Mouse (Mus musculus): Measurements from ENCODE around the gene Slc37a1. TPM values are rescaled to one million over a fixed set of nuclear protein-coding genes. Genes with fewer than 3 reads are reported as not detected.

Gene Slc37a1
- polyA plus RNA-seq, 1 experiment: 59.7 TPM

DNA sequence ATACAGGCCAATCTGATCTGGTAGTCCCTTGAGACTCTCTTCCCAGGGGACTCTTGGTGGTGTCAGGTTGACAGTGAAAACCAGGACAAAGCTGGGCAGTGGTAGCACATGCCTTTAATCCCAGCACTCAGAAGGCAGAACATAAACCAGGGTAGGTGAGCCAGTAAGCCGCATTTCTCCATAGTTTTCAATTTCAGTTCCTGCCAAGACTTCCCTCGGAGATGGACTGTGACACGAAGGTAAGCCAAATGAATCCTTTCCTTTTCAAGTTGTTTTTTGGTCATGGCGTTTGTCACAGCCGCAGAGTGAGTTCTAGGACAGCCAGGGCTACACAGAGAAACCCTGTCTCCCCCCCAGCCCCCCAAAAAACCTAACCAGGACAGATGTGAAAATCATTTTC lies 105.4 kb downstream of the Slc37a1 start:
- TF ChIP-seq POLR2A (IDR thresholded peaks at IDR 0.05; ENCODE audit: control insufficient read depth, extremely low read depth, insufficient read depth, low read length, poor library complexity) (no peak), CTCF (IDR thresholded peaks at IDR 0.05; ENCODE audit: borderline replicate concordance, control insufficient read depth, extremely low read depth, insufficient read depth, low read length, poor library complexity) (no peak)
- Histone ChIP-seq H3K27me3 (ENCODE audit: control insufficient read depth, insufficient read depth, low read length) (no peaks in the 10 kb centered on the region), H3K36me3 (ENCODE audit: control insufficient read depth, insufficient read depth, low read length) (no peaks in the 10 kb centered on the region), H3K4me1 (replicated peaks; ENCODE audit: control insufficient read depth, insufficient read depth, low read length) (peaks cover under 1% of the 10 kb centered on the region; the same call in 1 of the 2 replicates), H3K27ac (ENCODE audit: control insufficient read depth, insufficient read depth, low read length) (no peak overlapping the region), H3K4me3 (ENCODE audit: control insufficient read depth, insufficient read depth, low read length) (no peak overlapping the region)
- 84% methylated on average over 5 of the region's 5 CpGs for WGBS
- no peak for DNase-seq

DNA sequence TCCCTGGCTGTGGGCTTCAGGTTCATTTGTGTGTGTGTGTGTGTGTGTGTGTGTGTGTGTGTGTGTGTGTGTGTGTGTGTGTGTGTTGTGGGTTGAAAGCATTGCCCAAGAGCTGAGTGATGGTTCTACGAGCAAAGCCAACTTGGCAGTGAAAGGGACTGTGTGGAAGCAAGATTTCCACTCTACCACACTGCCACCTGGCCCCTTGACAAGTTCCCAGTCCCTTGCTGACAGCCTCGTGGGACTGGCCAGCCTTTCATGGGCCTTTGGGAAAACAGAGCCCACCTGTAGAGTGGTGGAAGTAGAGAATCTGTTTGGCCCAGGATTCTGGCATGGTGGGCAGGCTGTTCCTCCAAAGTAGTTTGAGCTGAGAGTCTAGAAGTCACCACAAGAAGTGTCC lies 107.2 kb downstream of the Slc37a1 start:
- Histone ChIP-seq H3K4me3 (ENCODE audit: control insufficient read depth, insufficient read depth, low read length) (no peak overlapping the region), H3K27me3 (ENCODE audit: control insufficient read depth, insufficient read depth, low read length) (no peaks in the 10 kb centered on the region), H3K27ac (ENCODE audit: control insufficient read depth, insufficient read depth, low read length) (no peak overlapping the region), H3K36me3 (ENCODE audit: control insufficient read depth, insufficient read depth, low read length) (no peaks in the 10 kb centered on the region), H3K4me1 (replicated peaks; ENCODE audit: control insufficient read depth, insufficient read depth, low read length) (no peaks in the 10 kb centered on the region)
- TF ChIP-seq CTCF (IDR thresholded peaks at IDR 0.05; ENCODE audit: borderline replicate concordance, control insufficient read depth, extremely low read depth, insufficient read depth, low read length, poor library complexity) (no peak), POLR2A (IDR thresholded peaks at IDR 0.05; ENCODE audit: control insufficient read depth, extremely low read depth, insufficient read depth, low read length, poor library complexity) (no peak)
- DNase-seq: no peak
- WGBS: 66% methylated on average over 2 of the region's 2 CpGs

DNA sequence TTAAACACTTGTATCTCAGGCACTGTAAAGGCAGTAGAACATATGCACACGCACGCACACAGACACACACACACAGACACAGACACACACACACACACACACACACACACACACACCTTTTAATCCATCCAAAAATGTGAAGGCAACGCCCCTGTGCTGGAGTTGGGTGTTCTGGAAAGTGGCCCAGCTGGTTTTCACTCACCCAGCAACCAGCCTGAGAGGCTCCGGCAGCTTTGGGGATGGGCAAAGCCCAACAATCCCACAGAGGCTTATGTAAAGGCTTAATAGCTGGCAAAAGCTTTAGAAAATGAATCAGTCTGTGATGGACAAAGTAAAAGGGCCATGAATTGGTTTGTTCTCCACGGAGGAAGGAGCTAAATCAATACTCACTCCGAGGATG lies 113.7 kb downstream of the Slc37a1 start:
- no peaks in the 10 kb centered on the region for H3K36me3 ChIP-seq (ENCODE audit: control insufficient read depth, insufficient read depth, low read length)
- 90% methylated on average over 6 of the region's 6 CpGs for WGBS
- no peak for DNase-seq
- no peaks in the 10 kb centered on the region for H3K4me1 ChIP-seq (replicated peaks; ENCODE audit: control insufficient read depth, insufficient read depth, low read length)
- H3K27ac ChIP-seq (ENCODE audit: control insufficient read depth, insufficient read depth, low read length): no peak overlapping the region
- no peak for TF ChIP-seq POLR2A (IDR thresholded peaks at IDR 0.05; ENCODE audit: control insufficient read depth, extremely low read depth, insufficient read depth, low read length, poor library complexity)
- no peak for TF ChIP-seq CTCF (IDR thresholded peaks at IDR 0.05; ENCODE audit: borderline replicate concordance, control insufficient read depth, extremely low read depth, insufficient read depth, low read length, poor library complexity)
- H3K4me3 ChIP-seq (ENCODE audit: control insufficient read depth, insufficient read depth, low read length): no peak overlapping the region
- no peaks in the 10 kb centered on the region for H3K27me3 ChIP-seq (ENCODE audit: control insufficient read depth, insufficient read depth, low read length)

Other genes with a start within 250 kb of the Slc37a1 start
- gene Abcg1, start 229.1 kb upstream of the Slc37a1 start, polyA plus RNA-seq (2012; rRNA removed): 103 and 107 TPM in 2 replicates
- gene Tff3, start 157.1 kb upstream of the Slc37a1 start, polyA plus RNA-seq (2012; rRNA removed): 10.1 and 10.4 TPM in 2 replicates
- gene Tff2, start 142.5 kb upstream of the Slc37a1 start, polyA plus RNA-seq (2012; rRNA removed): 1.4 and 2.8 TPM in 2 replicates
- 2.1 and 2.7 TPM in 2 replicates for gene Tff1, start 121.5 kb upstream of the Slc37a1 start, polyA plus RNA-seq (2012; rRNA removed)
- 0.61 and 0.92 TPM in 2 replicates for gene Tmprss3, start 87.8 kb upstream of the Slc37a1 start, polyA plus RNA-seq (2012; rRNA removed)
- 95.5 and 126 TPM in 2 replicates for gene Ubash3a, start 78.9 kb upstream of the Slc37a1 start, polyA plus RNA-seq (2012; rRNA removed)
- 0.29 and 0.51 TPM in 2 replicates for gene Rsph1, start 9.4 kb upstream of the Slc37a1 start, polyA plus RNA-seq (2012; rRNA removed)
- gene Pde9a, start 99.4 kb downstream of the Slc37a1 start, polyA plus RNA-seq (2012; rRNA removed): 4.6 and 4.9 TPM in 2 replicates
- gene Wdr4, start 233.2 kb downstream of the Slc37a1 start, polyA plus RNA-seq (2012; rRNA removed): 36.5 and 39.1 TPM in 2 replicates
- 122 and 128 TPM in 2 replicates for gene Ndufv3, start 233.3 kb downstream of the Slc37a1 start, polyA plus RNA-seq (2012; rRNA removed)

Measured in thymus, adult 2 months (tissue).